In genomic region chr9:116115875-116116274, GRCm38 (mm10) we compare ENCODE assay signal across 18 mouse cellular contexts.
"Had no signal": no experiment of that assay in that cellular context is flagged by ENCODE, and none has a peak within 500 bp of the region (broad histone marks: within the 10 kb centered on the region; RNA-seq: fewer than 3 reads in every experiment).

No protein-coding gene starts in this region.

- H3K9ac ChIP-seq: liver, embryonic 12.5 days; liver, embryonic 15.5 days; lung, embryonic 15.5 days; midbrain, embryonic 15.5 days; neural tube, embryonic 12.5 days; neural tube, embryonic 15.5 days had no signal

- H3K4me1 ChIP-seq: midbrain, embryonic 15.5 days; neural tube, embryonic 12.5 days had no signal

- H3K36me3 ChIP-seq: liver, embryonic 15.5 days; midbrain, embryonic 15.5 days; neural tube, embryonic 12.5 days; neural tube, embryonic 15.5 days had no signal

- H3K4me3 ChIP-seq: liver, embryonic 12.5 days; liver, embryonic 15.5 days; lung, embryonic 15.5 days; midbrain, embryonic 15.5 days; neural tube, embryonic 12.5 days; neural tube, embryonic 15.5 days had no signal

- H3K27me3 ChIP-seq: liver, embryonic 12.5 days; liver, embryonic 15.5 days; lung, embryonic 15.5 days; midbrain, embryonic 15.5 days; neural tube, embryonic 12.5 days; neural tube, embryonic 15.5 days had no signal

- H3K27ac ChIP-seq: liver, embryonic 12.5 days; liver, embryonic 15.5 days; lung, embryonic 15.5 days; midbrain, embryonic 15.5 days; neural tube, embryonic 12.5 days; neural tube, embryonic 15.5 days had no signal

- H3K4me2 ChIP-seq: liver, embryonic 12.5 days; liver, embryonic 15.5 days; lung, embryonic 15.5 days; midbrain, embryonic 11.5 days; midbrain, embryonic 15.5 days; neural tube, embryonic 12.5 days; neural tube, embryonic 15.5 days had no signal

- H3K9me3 ChIP-seq: liver, embryonic 12.5 days; liver, embryonic 15.5 days; lung, embryonic 15.5 days; midbrain, embryonic 15.5 days; neural tube, embryonic 12.5 days; neural tube, embryonic 15.5 days had no signal

- DNase-seq: kidney, adult 2 months; kidney, postnatal 25 days; left cerebral cortex, postnatal 4 days; liver; lung, adult 18-20 months; lung, postnatal 10 days; lung, postnatal 36 days; right cerebral cortex, adult 18-20 months; right cerebral cortex, postnatal 25 days; thymus, adult 18-20 months; thymus, postnatal 36 days had no signal

- ATAC-seq: liver, embryonic 12.5 days; midbrain, embryonic 15.5 days had no signal
